Mouse (Mus musculus) spleen, adult 2 months (tissue): Measurements from ENCODE around the gene Mknk2.

Source experiments
- CTCF ChIP-seq: fragments of 200-500 bp; IDR thresholded peaks from 2 replicates; pipeline ENCODE4 v1.5.1; 2011; ENCODE audit warnings: mild to moderate bottlenecking, inconsistent platforms; ENCODE audit not compliant: insufficient read depth, insufficient read length, insufficient replicate concordance; ENCODE audit errors: extremely low read depth
- POLR2A ChIP-seq: fragments of 200-500 bp; IDR thresholded peaks from 2 replicates; pipeline ENCODE4 v1.6.1; 2011; ENCODE audit warnings: low read depth, low read length, inconsistent platforms

GRCm38 (mm10) chr10:80668614-80669013 is 9.3 kb downstream of the Mknk2 start:
- TF ChIP-seq CTCF (no peak), POLR2A (no peak)
